Mouse (Mus musculus) heart, embryonic 10.5 days (tissue): ENCODE measurements around the gene Spin1. TPM values are rescaled to one million over a fixed set of nuclear protein-coding genes. Genes with fewer than 3 reads are reported as not detected.

ENCODE experiments used
- DNase-seq: peaks from one replicate; pipeline ENCODE4 v3.0.0-alpha.2; 2017; ENCODE audit warnings: low spot score
- H3K27ac ChIP-seq: fragments of 300-500 bp; sonication (generic); 2 replicates; pipeline ENCODE4 v1.5.1; 2016; ENCODE audit warnings: mild to moderate bottlenecking
- H3K27me3 ChIP-seq: fragments of 300-500 bp; sonication (generic); 2 replicates; pipeline ENCODE4 v1.6.1; 2016; ENCODE audit warnings: mild to moderate bottlenecking; ENCODE audit not compliant: poor library complexity, insufficient read depth, severe bottlenecking
- H3K36me3 ChIP-seq: fragments of 300-500 bp; sonication (generic); 2 replicates; pipeline ENCODE4 v1.6.1; 2016; ENCODE audit warnings: mild to moderate bottlenecking, moderate library complexity
- H3K4me1 ChIP-seq: fragments of 300-500 bp; sonication (generic); 2 replicates; pipeline ENCODE4 v1.6.1; 2016; ENCODE audit warnings: mild to moderate bottlenecking
- H3K4me3 ChIP-seq: fragments of 300-500 bp; sonication (generic); 2 replicates; pipeline ENCODE4 v1.5.1; 2016; ENCODE audit warnings: mild to moderate bottlenecking, moderate library complexity
- H3K9me3 ChIP-seq: fragments of 300-500 bp; sonication (generic); 2 replicates; pipeline ENCODE4 v1.6.1; 2016; ENCODE audit warnings: mild to moderate bottlenecking, moderate library complexity
- WGBS: fragments of 180-500 bp; shearing (Covaris S2); methylation state at CpG from one replicate; pipeline ENCODE4 v1.1.7; 2016; 5-methylcytosine and 5-hydroxymethylcytosine counted together
- polyA plus RNA-seq: library from polyadenylated mRNA; unstranded; fragments of >200 nt; fragmentation: Nextera tagmentation; extraction: Ambion mirVana; gene quantifications from 2 replicates; pipeline ENCODE4 v1.2.1, GENCODE M21; 2016

The Spin1 gene
- polyA plus RNA-seq, 1 experiment from 2014 or later: 63.4 TPM

DNA sequence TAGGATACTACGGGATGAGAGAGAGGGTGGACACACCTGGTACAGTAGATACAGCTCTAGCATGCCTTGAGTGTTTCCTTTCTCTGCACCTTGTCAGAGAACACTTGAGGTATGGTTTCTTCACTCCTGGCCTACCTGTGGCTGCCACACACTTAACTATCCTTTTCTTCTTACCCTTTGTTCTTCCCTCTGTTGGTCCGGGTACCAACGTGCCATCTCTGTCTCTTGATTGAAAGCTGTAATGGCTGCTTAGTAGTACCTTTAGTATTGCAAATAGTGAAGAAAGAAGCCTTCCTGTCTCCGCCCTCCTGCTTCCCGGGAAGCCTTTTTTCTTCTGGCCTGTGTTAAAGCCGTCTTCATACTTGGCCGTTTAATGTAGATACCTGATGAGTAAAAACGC, 24.7 kb downstream of the Spin1 start:
- Histone ChIP-seq H3K4me1 (peaks cover 57% of the 10 kb centered on the region), H3K4me3 (no peak overlapping the region), H3K27ac (no peak overlapping the region), H3K9me3 (no peaks in the 10 kb centered on the region), H3K36me3 (peaks cover 23% of the 10 kb centered on the region), H3K27me3 (no peaks in the 10 kb centered on the region)
- DNase-seq: no peak
- 74% methylated on average over 8 of the region's 8 CpGs for WGBS

DNA sequence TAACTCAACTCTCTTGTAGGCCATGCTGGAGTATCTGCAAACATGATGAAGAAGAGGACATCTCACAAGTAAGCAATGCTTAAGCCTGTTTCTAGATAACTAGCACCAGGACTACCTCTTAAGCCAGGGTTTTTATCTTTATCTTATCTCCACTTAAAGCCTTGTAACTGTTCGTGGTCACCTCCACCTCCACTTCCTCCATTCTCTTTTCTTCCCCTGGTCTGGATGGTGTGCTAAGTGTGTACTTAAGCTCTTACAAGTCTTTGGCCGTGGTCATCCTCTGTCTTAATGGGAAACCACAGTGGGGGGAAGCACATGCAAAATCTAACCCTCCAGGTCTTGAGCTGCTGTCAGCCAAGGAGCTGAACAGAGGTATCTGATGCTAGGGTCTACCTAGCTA, 27.2 kb downstream of the Spin1 start:
- Histone ChIP-seq H3K27me3 (no peaks in the 10 kb centered on the region), H3K4me3 (no peak overlapping the region), H3K4me1 (peaks cover 32% of the 10 kb centered on the region), H3K9me3 (no peaks in the 10 kb centered on the region), H3K36me3 (peaks cover 37% of the 10 kb centered on the region), H3K27ac (no peak overlapping the region)
- 46% methylated on average over 2 of the region's 2 CpGs for WGBS
- no peak for DNase-seq

DNA sequence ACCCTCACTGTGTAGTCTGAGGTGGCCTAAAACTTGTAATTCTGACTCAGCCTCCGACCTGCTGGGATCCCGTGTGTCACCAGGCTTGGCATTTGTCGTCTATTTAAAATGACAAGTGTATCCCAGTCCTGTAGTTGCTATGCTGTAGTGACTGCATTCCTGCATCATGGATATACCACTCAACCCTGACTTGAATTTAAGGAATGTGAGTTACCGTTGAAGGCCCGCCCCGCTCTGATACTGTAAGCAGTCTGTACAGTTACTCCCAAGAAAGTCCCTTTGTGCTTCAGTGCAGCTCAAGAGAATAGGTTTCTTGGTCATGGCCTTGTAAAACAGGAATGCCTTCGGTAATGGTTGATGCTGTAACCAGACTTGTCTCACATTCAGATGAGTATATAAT, 27.7 kb downstream of the Spin1 start:
- DNase-seq: no peak
- H3K27ac ChIP-seq: no peak overlapping the region
- H3K9me3 ChIP-seq: no peaks in the 10 kb centered on the region
- peaks cover 38% of the 10 kb centered on the region for H3K36me3 ChIP-seq
- H3K4me3 ChIP-seq: no peak overlapping the region
- no peaks in the 10 kb centered on the region for H3K27me3 ChIP-seq
- H3K4me1 ChIP-seq: peaks cover 32% of the 10 kb centered on the region
- 66% methylated on average over 7 of the region's 7 CpGs for WGBS

DNA sequence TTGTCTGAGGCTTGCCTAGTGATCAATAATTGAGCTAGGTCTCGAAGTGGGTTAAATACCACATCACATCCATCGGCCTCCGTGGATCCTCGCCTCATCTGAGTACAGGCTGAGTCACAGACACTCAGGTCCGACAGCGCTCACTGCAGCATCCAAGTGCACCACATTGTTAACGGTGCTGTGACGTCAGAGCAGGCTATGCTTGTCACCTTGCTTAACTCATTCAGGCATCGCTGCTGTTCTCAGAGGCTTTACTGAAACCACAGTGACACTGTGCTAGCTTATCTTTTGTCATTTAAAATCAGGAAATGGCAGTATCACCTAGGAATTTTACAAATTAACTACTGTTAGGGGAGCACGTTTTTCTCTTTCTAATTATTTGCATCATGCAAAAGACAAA, 30.5 kb downstream of the Spin1 start:
- H3K27me3 ChIP-seq: no peaks in the 10 kb centered on the region
- H3K4me3 ChIP-seq: no peak overlapping the region
- peaks cover 19% of the 10 kb centered on the region for H3K4me1 ChIP-seq
- 78% methylated on average over 10 of the region's 10 CpGs for WGBS
- H3K36me3 ChIP-seq: peaks cover 36% of the 10 kb centered on the region
- H3K9me3 ChIP-seq: no peaks in the 10 kb centered on the region
- H3K27ac ChIP-seq: no peak overlapping the region
- no peak for DNase-seq

DNA sequence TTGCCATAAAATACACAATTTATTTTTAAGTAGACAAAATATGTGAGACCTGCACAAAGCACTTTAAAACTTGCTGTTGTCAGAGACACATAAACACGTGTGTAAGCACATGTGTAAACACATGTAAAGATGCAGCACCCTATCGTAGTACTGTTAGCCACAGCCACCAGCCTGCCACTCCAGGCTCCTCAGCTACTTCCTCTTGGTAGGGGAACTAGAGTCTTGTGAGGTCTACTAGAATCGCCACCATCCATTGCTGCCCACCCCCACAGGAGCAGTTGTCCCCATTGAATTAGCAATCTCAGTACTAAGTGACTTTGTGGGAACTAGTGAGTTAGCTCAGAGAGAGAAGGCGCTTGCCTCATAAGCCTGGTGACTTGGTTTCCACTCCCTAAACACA, 35.6 kb downstream of the Spin1 start:
- H3K4me3 ChIP-seq: no peak overlapping the region
- WGBS: 88% methylated on average over 4 of the region's 4 CpGs
- no peaks in the 10 kb centered on the region for H3K27me3 ChIP-seq
- H3K4me1 ChIP-seq: peaks cover 13% of the 10 kb centered on the region; the same call in 1 of the 2 replicates
- no peak overlapping the region for H3K27ac ChIP-seq
- H3K36me3 ChIP-seq: peaks cover 42% of the 10 kb centered on the region
- no peak for DNase-seq
- no peaks in the 10 kb centered on the region for H3K9me3 ChIP-seq

DNA sequence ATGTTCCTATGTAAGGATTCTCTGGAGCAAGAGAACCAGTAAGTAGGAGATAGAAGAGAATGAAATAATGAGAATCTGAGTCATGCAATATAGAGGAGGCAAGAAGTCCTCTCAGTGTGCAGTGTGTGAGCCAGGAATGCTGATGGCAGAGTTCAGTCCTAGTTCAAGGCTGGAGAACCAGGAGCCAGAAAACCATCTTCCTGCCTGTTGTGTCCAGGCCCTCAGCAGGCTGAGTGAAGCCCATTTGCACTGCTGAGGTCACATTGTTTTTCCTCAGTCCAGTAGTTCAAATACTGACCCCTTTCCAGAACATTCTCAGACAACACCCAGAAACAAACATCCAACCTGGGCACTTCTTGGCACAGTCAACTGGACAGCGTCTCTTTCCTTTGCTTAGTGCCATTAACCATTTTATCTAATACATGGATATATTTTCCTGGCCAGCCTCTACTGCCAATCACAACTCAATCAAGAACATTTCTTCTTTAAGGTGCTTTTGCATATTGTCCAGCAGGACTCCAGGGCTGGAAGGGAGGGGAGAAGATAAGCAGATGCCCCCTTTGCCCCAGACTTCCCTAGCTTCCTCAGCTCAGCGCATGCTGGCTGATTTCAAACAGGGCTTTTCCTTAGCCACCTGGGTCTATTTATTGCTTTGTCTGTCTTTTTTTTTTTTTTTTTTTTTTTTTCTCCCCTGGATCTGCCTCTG, 36.5 kb downstream of the Spin1 start:
- no peak overlapping the region for H3K27ac ChIP-seq
- no peaks in the 10 kb centered on the region for H3K27me3 ChIP-seq
- H3K4me3 ChIP-seq: no peak overlapping the region
- H3K9me3 ChIP-seq: no peaks in the 10 kb centered on the region
- WGBS: 70% methylated on average over 2 of the region's 2 CpGs
- peaks cover 13% of the 10 kb centered on the region; the same call in 1 of the 2 replicates for H3K4me1 ChIP-seq
- no peak for DNase-seq
- H3K36me3 ChIP-seq: peaks cover 42% of the 10 kb centered on the region

DNA sequence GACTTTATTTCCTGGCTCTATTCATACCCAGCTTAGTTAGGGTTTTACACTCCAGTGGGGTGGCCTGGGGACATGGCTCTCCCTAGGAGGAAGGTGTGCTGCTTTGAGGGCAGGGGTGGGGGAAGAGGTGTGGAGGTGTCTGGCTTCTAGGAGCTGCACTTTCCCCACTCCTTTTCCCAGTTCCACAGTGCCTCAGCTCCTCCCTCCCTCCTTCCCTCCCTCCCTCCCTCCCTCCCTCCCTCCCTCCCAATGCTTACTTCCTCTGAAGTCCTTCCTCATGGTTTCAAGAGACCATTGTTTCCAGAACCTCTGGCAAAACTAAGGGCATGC, 37.0 kb downstream of the Spin1 start:
- H3K27ac ChIP-seq: no peak overlapping the region
- peaks cover 38% of the 10 kb centered on the region for H3K36me3 ChIP-seq
- DNase-seq: no peak
- peaks cover 13% of the 10 kb centered on the region; the same call in 1 of the 2 replicates for H3K4me1 ChIP-seq
- H3K4me3 ChIP-seq: no peak overlapping the region
- no peaks in the 10 kb centered on the region for H3K9me3 ChIP-seq
- no peaks in the 10 kb centered on the region for H3K27me3 ChIP-seq

DNA sequence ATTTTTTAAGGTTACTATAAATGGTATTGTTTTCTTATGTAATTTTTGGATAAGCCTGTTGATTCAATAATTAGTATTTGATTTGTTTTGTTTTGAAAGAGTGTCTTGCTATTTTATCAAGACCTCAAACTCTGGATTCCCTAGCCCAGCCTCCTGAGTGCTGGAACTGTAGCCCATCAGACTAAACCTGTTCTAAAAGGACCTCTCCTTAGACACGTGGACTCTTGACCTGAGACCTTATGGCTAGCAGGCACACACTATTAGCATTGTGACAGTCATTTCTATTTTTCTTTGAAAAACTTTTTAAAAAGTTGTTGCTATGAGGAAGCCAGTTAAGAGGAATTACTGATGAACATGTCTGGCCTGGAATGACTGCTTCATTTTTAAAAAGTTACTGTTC, 46.4 kb downstream of the Spin1 start:
- DNase-seq: no peak
- H3K36me3 ChIP-seq: peaks cover 57% of the 10 kb centered on the region
- no peaks in the 10 kb centered on the region for H3K9me3 ChIP-seq
- H3K27me3 ChIP-seq: no peaks in the 10 kb centered on the region
- no peaks in the 10 kb centered on the region for H3K4me1 ChIP-seq
- no peak overlapping the region for H3K27ac ChIP-seq
- H3K4me3 ChIP-seq: no peak overlapping the region
- WGBS: 76% methylated on average over 1 of the region's 1 CpGs

DNA sequence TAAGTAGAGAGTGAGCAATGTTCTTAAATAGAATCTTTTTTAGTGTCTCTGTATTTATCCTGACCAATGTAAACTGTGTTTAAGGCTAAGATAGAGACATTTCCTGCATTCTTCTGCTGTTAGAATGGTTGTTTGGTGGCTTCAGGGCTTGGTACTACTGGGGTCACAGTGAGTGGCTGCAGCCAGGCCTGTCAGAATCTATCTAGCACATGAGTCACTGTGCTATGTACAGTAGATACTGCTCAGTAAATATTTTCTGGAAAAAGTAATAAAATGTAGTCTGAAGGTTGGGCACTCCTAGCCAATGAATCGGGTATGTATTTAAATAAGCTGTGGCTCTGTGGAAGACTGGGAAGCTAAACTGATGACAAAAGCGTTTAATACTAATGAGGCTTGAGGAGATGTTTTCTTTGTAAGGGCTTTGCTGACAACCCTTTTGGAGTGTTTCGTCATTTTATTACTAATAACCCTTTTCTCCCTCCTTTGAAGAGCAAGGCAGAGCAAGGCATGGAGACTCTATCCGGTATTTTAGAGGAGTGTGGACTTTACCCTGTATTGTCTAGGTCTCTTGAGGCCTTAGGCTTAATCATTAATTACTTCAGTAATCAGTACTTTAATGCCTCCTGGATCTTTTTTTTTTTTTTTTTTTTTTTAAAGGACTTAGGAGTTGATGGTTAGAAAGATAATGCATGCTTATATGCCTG, 52.4 kb downstream of the Spin1 start:
- Histone ChIP-seq H3K4me1 (peaks cover 11% of the 10 kb centered on the region; the same call in 1 of the 2 replicates), H3K4me3 (no peak overlapping the region), H3K36me3 (peaks cover 61% of the 10 kb centered on the region), H3K9me3 (no peaks in the 10 kb centered on the region), H3K27ac (no peak overlapping the region), H3K27me3 (no peaks in the 10 kb centered on the region)
- DNase-seq: no peak
- 96% methylated on average over 4 of the region's 4 CpGs for WGBS

DNA sequence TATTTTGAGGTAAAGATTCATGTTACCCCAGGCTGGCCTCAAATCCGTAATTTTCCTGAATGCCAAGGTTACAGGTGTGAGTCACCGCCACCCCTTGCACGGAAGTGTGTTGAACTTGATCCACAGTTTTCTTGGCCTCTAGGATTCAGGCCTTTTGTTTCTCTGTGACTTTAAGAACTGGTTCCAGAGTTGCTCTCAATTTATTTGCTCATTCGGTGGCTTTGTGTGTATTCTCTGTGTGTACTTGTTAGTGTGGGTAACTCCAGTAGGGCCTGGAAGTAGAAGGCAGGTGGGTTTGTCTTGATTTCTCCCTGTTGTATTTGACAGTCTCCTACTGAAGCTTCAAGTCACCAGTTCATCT, 53.0 kb downstream of the Spin1 start:
- H3K4me3 ChIP-seq: no peak overlapping the region
- H3K36me3 ChIP-seq: peaks cover 62% of the 10 kb centered on the region
- 95% methylated on average over 4 of the region's 4 CpGs for WGBS
- H3K27ac ChIP-seq: no peak overlapping the region
- no peaks in the 10 kb centered on the region for H3K27me3 ChIP-seq
- H3K9me3 ChIP-seq: no peaks in the 10 kb centered on the region
- DNase-seq: no peak
- peaks cover 11% of the 10 kb centered on the region; the same call in 1 of the 2 replicates for H3K4me1 ChIP-seq

DNA sequence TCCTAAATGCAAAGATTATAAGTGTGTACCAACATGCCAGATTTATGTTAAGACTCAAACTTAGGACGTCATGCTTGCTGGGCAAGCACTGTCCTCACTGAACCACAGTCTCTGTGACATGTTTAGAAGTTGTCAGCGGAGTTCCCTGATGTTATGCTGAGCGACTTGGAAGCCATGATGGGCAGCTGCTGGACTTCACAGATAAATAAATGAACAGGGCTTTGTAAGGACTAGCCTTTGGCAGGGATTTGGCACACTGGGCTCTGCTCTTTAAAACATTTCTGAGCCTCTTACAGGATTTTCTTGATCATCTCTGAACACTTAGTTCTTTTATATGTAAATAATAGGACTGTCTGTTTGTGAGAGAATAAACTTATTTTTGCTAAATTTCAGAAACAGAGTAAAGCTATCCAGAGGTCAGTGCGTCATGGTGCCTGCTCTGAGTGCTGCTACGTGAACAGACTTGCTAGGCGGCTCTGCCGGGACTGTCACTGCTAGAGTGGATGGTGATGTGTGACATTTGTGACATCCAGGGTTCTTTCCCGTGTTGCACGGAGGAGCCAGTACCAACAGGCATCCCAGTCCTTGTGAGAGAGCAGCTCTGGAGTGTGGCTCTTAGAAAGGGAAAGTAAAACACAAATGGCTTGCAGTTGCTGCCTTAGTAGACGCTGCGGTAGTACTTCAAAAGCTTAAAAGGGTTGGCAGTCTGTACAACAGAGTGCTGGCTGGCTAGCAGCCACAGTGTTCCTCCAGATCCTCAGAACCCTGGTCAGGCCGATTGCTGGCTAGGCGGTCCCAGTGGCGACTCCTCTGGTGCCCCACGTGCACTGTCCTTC, 54.7 kb downstream of the Spin1 start:
- H3K4me1 ChIP-seq: peaks cover 12% of the 10 kb centered on the region; the same call in 1 of the 2 replicates
- no peak for DNase-seq
- peak overlapping the region; percentile 29; the same call in 1 of the 2 replicates for H3K27ac ChIP-seq
- H3K4me3 ChIP-seq: no peak overlapping the region
- WGBS: 78% methylated on average over 15 of the region's 15 CpGs
- H3K27me3 ChIP-seq: no peaks in the 10 kb centered on the region
- H3K9me3 ChIP-seq: no peaks in the 10 kb centered on the region
- peaks cover 49% of the 10 kb centered on the region for H3K36me3 ChIP-seq

DNA sequence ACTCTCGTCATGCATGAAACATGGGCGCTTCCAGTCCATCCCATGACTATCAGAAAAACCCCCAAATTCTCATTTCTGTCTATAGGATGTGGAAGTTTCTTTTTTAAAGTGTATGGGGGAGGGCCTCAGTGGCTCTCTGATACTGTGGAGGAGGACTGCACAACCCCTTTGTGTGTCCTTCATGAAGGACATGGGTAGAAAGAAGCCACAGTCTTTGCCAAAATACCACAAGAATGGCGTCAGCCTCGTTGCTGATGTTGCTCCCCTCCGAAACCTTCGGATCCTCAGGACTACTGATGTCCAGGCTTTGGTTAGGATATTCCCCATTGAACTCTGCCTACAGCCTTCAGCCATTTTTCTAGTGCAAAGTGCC, 55.3 kb downstream of the Spin1 start:
- H3K4me3 ChIP-seq: no peak overlapping the region
- H3K36me3 ChIP-seq: peaks cover 44% of the 10 kb centered on the region
- peak overlapping the region; percentile 29; the same call in 1 of the 2 replicates for H3K27ac ChIP-seq
- no peaks in the 10 kb centered on the region for H3K27me3 ChIP-seq
- no peaks in the 10 kb centered on the region for H3K9me3 ChIP-seq
- WGBS: 89% methylated on average over 6 of the region's 6 CpGs
- peaks cover 13% of the 10 kb centered on the region; the same call in 1 of the 2 replicates for H3K4me1 ChIP-seq
- DNase-seq: no peak

DNA sequence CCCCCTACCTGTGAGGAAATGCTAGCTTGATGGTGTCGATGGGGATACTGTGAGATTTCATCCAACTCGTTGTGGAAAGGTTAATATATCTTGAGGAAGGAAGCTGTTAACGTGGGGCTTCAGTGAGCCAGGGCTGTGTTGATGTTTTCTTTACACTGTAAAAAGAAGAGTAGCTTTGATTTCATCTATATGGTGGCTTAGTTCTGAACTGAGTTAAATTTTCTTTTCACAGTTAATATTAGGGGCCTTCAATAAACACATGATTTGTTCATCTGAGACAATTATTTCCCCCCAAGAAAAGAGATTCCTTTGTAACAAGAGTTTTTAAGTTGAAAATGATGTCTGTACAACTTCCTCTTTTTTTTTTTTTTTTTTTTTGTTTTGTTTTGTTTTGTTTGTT, 56.6 kb downstream of the Spin1 start:
- Histone ChIP-seq H3K36me3 (peaks cover 45% of the 10 kb centered on the region), H3K27me3 (no peaks in the 10 kb centered on the region), H3K4me3 (no peak overlapping the region), H3K27ac (no peak overlapping the region), H3K9me3 (no peaks in the 10 kb centered on the region), H3K4me1 (peaks cover 13% of the 10 kb centered on the region; the same call in 1 of the 2 replicates)
- WGBS: 74% methylated on average over 3 of the region's 3 CpGs
- no peak for DNase-seq
